Mouse (Mus musculus) kidney, postnatal 36 days (tissue): ENCODE data around the gene Lhx2.

Experiments
- DNase-seq, 2 experiments: peaks; one replicate each; pipeline ENCODE4 v3.0.0; 2021 to 2022; ENCODE audit warnings: mixed read lengths in 2 of 2

The Lhx2 gene

DNA sequence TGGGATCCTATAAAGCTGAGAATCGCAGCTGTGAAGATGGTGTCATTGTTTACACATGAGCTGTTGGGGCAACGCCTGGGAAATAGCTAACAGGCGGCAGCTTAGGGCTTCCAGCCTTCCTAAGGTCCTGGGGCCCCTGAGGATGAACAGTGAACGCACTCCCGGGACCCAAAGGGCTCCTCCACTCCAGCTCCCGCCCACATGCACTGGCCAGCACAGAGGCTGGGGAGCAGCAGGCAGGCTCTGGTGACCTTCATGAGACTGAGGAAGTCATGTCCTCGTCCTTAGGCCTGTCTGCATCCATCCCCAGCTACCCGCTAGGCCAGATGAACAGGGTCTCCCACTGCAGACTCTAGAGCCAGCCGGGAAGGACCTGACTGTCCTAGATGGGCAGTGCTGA is 27.9 kb downstream of the Lhx2 start:
- no peak for DNase-seq

DNA sequence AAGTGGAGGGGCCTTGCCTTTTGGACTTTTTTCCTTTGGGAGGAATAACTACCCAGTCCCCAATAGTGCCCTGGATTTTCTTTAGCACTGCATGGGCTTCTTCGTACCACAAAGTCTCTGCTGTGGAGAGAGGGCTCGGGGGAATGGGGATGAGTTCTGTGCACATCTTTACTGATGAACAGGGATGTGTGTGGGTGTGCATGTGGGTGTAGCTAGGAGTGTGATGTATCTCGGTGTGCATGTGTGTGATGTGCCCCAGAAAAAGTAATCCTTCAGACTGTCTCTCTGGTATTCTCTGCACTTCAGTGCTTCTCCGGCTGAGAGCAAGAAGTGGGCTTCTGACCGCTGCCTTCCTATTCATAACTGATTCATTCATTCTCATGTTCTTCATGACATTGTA is 28.8 kb downstream of the Lhx2 start:
- DNase-seq: no peak

DNA sequence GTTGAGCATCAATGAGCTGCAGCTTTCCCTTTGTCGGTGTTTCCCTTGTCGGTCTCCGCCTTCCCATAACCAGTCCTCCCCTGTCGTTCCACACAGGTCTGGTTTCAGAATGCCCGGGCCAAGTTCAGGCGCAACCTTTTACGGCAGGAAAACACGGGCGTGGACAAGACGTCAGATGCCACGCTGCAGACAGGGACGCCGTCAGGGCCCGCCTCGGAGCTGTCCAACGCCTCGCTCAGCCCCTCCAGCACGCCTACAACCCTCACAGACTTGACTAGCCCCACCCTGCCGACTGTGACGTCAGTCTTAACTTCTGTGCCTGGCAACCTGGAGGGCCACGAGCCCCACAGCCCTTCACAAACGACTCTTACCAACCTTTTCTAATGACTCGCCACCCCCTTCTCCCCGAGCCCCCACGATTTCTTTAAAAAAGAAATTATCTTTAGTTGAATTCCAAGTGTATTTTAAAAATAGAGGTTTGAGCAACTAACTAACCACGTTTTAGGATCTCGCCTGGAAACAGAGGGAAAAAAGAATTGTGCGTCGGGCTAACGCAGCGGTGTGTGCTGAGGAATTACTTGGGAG is 29.8 kb downstream of the Lhx2 start:
- DNase-seq: peak; percentile 44 to 72

DNA sequence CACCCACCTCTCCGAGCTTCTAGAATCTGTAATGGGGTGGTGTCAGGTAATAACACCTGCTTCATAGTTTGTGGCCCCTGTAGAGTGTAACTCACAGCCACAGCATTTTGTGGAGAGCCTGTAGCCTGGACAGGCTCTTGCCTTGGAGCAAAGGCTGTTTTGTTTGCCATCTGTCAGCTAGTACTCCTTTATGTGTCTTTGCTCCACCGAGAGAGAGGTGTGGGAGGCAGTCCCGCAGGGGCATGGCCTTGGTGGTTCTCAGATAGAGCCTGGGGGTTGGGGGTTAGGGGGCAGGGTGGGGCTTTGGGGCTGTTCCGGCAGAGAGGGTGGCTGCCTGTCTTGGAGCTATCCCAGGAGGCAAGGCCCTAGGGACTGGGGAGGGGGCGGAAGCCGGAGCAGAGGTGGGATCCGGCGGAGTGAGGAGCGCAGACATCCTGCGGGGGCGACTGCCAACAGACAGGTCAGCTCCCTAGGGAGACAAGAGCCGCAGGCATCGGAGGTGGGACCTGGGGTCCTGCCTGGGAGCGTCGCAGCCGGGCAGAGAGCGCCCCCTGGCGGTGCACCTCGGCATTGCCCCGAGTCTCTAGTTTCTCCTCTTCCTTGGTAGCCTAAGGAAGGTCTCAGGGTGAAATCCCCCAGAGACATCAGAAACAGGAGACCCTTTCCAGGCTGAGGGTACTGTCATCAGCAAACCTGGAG is 36.7 kb downstream of the Lhx2 start:
- peak; percentile 46 to 83 for DNase-seq

DNA sequence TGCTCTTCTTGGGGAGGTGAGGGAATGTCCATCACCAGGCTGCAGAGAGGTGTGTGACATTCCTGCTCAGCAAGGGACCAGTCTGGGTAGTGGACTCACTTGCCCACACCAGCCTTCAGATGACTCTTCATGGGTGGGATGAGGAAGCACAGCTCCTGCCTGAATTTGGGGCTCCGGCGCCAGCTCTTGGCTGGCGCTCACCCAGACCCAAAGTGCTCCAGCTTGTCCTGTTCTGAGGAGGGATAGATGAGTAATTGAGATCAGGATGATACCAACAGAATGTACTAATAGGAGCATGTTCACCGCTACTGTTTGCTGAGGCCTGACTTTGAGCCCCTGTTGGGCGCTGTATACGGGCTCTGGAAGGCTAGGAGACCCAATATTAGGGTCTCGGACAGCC is 38.2 kb downstream of the Lhx2 start:
- no peak for DNase-seq

DNA sequence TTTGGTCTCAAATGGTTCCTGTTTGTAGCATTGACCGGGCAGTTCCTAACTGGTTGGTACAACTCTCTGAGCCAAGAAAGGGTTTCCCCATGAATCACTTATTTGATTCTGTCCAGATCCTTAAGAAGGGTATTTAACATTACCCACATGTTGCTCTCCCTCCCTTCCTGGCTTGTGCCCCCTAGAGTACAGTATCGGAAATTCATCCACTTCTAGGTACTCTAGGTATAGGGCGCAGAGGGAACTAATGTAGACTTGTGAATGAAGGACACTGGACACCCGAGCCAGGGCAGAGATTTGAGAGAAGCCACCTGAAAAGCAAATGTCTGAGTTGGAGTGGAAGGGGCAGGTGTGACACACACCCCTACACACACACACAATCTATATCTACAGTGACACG is 39.3 kb downstream of the Lhx2 start:
- DNase-seq: peak in 1 of 2 experiments; percentile 34

DNA sequence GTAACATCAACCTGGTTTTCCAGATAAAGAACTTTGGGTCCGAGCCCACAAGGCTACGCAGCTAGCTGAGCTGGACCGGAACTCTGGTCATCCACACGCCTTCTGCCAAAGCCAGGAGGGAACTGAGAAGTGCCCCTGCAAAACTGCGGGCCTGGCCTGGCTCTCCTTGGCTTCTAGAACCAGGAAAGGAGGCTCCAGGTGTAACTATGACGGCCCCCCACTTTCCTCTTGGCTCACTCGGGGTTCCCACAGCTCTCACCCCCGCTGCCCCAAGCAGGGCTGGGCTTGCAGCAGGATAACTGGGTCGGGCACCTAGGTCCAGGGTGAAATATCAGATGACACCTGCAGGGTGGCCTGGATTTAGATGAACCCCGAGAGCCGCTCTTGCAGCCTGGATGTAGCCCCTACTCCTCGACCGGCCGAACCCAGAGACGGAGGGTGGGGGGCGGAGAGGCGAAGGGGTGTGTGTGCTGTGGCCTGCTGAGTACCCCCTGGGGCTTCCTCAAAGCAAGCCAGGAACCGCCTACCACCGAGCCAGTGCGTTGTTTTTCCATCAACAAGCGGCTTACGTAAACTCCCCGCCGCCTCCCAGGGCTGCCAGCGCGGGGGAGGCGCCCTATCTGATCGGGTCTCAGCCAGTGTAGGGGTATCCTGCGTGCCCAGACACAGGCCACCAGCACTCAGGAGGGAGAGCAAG is 39.9 kb downstream of the Lhx2 start:
- peak; percentile 33 to 46 for DNase-seq

DNA sequence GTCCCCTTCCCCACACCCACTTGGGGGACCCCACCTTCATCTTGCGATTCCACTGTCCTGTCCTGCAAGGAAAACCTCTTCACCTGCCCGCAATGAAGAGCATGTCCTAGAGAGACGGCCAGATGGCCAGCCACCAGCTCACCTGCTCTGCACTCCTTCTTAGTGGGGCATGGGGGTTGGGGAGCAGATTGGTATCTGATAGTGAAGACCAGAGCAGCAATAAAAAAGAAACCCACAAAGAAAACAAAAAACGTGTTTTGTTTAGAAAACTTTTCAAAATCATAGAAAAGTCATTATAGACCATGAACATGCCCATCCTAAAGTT is 40.4 kb downstream of the Lhx2 start:
- no peak for DNase-seq

DNA sequence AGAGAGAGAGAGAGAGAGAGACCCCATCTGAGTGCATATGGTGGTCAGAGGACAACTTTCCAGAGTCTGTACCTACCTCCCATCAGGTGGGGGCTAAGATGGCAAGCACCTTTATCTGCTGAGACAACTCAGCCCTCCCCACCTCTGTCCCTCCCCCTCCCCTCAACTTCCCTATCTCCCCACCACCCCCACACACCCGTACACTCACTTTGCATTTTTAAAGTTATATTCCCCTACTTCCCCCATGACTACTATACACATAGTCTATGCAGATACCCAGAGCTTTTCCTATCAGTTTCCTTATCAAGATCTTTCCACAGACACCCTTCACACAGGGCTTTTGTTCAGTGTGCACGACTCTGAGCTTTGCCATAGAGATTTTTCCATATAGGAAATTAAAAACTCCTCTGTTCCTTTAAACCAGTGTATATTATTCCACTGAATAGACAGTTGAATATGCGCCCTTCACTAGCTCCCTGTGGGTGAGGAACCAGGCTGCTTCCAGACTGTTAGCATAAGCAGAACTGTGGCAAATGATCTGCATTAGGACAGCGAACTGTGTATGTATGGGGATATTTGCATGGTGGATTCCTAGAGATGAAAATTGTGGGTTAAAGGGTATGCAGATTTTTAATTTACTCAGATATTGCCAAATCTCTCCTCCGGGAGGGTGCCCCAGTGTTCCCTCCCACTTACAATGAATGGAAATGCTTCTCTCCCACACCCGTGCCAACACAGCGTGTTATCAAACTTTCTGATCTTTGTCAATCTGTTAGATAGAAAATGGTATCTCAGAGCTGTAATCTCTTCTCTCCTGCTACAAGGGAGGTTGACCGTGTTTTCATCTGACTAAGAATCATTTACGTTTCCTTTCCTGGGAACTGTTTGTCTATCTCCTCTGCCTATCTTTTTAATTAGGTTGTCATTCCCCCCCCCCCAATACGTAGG is 41.3 kb downstream of the Lhx2 start:
- DNase-seq: no peak

DNA sequence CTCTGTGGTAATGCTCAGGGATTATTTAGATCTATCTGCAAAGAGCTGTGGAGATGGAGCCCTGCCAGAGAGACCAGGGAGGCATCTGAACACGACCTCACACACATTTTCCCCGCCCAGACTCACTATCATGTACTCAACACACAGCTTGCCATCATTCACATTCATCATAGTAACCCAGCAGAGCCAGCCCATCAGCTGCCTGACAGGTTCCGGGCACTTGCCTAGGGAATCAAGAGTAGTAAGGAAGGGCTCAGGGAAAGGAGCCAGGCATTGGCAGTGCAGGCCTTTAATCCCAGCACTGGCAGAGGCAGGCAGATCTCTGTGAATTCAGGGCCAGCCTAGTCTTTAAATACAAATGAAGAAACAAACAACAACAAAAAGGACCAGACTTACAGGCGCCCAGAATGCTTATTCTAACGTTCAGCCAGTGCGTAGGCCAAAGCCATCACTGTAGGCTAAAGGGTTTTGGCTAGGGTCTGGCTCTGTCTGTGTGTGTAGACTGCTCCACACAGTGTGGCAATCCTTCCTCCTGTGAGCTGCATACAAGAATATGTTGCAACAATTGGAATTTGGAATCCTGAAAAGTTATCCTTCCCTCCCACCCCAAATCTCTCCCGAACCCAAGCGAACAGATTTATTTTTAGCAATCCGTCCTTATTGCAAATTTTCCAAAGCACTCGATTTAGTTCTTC is 48.6 kb downstream of the Lhx2 start:
- no peak for DNase-seq

DNA sequence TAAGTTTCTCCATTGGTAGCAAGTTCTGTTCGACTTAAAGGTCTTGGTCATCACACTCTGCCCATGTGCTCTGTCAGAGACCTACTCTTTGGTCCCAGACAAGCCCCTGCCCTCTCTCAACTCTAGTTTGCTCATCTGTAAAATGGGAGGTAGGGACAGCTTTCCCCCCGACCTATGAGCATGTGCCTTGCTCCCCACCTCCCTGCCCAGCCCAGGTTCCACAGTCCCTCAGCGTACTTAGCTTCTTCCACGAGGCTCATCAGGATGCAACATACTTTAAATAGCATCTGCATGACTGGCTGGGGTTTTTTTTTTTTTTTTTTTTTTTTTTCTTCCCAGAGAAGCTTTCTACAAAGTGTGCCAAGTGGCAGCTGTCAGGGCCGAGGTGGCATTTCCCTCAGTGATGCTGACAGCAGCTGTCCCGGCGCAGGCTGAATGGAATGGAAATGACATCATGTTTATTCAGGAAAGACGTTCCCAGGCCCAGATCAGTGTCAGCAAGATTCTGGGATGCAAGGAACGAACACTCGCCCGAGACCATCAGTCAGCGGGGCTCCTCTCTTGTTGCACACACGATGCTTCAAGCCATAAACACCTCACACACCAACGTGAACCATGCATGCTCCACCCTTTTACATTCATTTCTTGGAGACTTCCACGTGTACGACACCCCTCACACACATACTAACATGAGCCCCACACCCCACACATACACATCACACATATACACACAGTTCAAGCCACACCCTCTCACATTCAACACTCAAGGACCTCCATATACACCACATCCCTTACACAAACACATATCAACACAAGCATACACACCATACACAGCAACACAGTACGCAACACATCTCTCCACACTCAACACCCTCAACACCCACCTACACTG is 56.1 kb downstream of the Lhx2 start:
- no peak for DNase-seq

DNA sequence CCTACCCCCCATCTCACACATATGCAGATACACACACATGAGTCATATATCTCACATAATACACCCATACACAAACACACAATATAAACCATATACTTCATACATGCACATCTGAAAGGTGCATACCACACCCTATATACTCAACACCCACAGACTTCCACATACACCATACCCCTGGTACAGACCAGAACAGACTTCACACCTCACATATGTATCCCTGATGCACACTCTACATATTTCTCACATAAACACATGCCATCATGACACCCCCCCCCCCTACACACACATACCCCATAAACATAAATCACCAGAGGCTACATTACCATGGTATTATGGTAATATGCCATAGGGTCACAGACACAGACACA is 56.8 kb downstream of the Lhx2 start:
- DNase-seq: no peak

DNA sequence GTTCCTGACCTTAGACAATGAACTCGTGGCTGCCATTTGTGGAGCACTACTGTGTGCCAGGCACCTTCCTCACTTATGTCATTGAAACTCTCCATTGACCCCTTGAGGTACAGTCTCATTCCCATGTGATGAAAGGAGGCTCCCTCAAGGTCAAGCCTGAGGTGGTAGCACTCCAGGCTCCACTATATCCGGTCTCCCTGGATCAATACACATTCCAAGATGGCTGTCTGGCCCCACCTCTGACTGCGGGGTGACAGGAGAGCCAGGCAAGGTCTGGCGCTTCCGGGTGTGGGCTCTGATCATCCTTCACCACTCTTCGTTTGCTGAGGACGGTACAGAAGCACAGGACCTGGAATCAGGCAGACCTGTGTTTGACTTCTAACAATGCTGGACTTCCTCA is 58.2 kb downstream of the Lhx2 start:
- no peak for DNase-seq

DNA sequence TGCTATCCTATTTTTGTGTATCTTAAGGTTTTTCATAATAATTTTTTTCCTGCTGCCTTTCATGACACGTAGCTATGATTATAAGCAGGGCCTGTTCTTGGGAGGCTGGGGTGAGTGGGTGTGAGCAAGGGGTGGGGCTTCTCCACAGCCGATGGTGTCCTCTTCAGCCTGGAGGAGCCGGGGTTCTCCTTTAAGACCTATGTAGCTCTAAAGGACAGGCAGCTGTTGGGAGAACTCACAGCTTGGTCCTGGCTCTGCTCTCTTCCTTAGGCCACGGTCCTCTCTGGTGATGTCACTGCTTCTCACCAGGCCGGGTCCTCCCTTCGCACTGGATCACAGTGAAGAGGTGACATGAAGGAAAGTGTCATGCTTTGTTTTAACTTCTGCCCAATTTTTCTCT is 58.8 kb downstream of the Lhx2 start:
- no peak for DNase-seq

DNA sequence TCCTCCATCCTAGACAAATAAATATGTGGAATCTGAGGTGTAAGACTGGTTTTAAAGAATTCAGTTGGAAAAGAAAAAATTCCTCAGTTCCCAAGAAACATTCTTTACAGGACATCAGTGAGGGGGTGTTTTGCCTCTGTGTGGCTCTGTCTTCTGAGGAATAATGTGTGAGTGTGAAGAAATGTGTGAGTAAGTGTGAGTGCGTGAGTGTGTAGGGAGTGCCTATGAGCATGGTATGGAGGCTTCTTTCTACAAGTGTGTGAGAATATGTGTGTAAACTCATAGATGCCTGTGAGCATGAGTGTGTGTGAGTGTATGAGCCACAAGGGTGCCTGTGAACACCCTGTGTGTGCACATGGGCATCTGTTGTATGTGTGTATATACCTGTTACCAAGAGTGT is 63.5 kb downstream of the Lhx2 start:
- DNase-seq: no peak

DNA sequence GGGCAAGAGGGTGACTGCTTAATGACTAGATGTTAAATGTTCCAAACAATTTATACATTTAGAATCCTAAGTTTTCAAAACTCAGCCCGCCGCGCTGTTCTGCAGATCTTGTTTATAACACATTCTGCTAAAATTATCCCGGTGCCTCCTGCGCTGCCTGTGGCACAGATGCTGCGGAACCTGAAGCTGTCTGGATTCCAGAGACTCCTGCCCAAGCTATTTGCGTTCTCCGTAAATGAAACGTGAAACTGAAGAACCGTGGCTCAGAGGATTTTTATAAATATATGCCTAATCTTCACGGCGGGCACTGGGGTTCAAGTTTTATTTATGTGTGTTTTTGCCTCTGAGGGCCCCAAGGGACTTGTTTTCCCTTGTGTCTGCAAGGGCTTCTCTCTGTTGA is 64.2 kb downstream of the Lhx2 start:
- DNase-seq: no peak

DNA sequence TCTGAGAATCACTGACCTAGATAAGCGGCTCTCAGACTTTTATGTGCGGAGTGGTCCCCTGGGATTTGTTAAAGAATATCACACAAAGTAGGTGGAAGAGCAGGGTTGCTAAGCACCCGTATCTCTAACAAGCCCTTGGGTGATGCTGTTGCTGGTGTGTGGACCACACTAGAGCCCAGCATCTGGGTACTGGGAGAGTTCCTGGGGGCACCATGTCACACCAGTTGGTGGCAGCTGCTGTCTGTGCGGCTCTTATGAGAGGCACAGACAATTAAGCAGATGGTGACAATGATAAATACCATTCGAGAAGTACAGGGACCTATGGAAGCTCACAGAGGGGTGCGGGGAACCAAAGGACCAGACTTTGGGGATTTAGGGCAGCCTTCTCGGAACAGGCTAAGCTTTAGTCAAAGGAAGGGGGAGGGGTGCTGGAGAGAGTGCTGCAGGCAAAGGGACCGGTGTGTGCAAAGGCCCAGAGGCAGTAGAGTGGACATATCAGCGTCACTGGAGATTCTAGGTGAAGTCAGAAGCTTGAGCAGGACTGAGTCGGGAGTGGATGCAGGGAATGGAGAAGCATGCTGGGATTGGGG is 65.0 kb downstream of the Lhx2 start:
- DNase-seq: no peak

DNA sequence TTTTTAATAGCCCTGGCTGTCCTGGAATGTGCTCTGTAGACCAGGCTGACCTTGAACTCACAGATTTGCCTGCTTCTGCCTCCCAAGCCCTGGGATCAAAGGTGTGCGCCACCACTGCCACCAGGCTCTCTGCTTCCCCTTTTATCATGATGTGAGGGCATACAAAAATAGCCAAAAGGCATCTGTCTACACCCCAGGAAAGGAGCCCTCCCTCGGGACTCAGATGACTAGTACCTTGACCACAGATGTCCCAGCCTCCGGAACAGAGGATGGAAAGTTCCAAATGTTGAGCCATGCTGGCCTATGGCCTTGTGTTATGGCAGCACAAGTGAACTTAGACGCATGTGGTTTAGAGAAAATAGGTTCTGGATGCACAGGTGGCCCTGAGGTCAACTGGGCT is 66.3 kb downstream of the Lhx2 start:
- no peak for DNase-seq

DNA sequence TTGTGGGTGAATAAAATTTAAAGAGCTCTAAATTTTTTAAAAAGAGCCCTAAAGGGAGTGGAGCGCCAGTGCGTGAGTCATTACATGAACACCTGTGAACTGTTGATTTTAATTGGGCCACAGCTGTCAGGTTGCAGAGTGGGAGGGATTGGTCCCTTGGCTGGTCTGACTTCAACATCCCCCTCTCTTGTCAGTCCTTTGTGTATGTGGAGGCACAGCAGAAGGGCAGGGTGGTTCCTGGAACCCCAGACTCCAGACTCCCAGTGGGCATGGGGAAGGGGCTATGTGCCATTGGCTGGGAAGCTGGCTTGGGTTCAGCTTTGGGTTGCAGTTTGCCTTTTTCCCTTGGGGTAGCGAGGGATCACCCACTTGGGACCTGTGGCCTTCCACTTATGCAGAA is 70.2 kb downstream of the Lhx2 start:
- no peak for DNase-seq

DNA sequence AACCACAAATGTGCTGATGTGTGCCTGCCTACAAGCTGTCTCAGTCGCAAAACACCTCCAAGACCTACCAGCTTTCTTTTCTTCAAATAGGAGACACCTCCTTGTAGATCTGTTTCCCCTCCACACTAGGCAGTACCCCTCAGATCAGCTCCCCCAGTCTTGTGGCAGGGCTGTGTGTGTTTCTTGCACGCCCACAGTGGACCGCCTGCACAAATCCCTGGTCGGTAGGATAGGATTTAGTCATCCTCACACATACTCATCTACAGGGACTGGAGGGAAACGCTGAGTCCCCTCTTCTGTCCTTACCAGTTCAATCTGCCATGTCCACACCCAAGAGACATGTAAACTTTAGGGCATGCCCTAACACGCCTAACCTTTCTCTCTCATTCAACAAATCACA is 71.1 kb downstream of the Lhx2 start:
- no peak for DNase-seq

DNA sequence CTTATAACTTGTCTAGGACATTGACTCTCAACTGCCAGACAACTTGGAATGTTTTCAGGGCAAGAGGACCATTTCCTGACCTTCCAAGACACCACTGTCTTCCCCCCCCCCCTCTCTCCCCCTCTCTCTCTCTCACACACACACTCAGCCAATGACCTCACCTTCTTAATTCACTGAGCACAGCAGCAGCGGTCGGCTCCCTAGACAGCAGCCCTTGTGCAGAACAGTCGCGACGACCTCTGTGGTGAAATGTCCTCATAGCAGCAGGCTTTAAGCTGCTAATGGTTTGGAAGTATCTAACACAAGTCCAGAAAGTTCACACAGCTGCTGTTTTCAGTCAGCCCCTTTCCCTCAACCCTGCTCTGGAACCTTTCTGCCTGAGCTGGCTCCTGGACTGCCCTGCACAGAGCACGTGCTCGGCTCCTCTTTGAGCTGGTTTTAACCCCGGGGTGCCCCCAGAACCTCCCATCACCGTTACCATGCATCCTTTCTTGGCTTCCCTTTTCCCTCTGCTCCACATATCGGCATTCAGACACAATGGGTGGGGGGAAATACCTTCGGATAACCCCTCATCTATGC is 73.6 kb downstream of the Lhx2 start:
- no peak for DNase-seq
